Mouse (Mus musculus) bone marrow macrophage, adult 2 months (primary cell): Measurements from ENCODE around the gene Atad2b.

Experiments
- CTCF ChIP-seq: IDR thresholded peaks from 2 replicates; pipeline ENCODE4 v1.5.1; 2012; ENCODE audit warnings: low read depth, mild to moderate bottlenecking, low read length, moderate library complexity
- POLR2A ChIP-seq: IDR thresholded peaks from 2 replicates; pipeline ENCODE4 v1.6.1; 2012; ENCODE audit warnings: mild to moderate bottlenecking, low read depth, low read length, borderline replicate concordance

DNA sequence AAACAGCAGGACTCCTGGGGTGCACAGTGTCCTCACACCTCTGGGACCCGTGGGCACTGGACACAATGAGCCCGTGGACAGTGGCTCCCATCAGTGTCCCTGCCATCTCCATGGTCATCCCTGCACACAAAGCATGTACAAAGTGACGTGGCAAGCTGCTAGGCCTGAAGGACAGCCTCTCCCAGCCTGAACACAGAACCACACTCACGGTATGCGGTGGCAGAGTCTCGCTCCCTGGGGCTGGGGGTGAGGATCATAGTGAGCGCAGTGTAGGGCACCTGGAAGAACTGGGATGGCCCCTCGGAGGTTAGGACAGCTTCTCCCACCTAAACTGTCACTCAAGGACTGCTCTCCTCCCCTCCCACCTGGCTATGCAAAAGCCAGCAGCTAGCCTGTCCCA is 48.2 kb upstream of the Atad2b start:
- TF ChIP-seq CTCF (no peak), POLR2A (no peak)
